Mouse (Mus musculus): ENCODE data around the gene Ppp3ca. TPM values are rescaled to one million over a fixed set of nuclear protein-coding genes. Genes with fewer than 3 reads are reported as not detected.

The Ppp3ca gene
- polyA plus RNA-seq, 1 experiment from 2014 or later: 67.2 TPM

GRCm38 (mm10) chr3:136960314-136960713 is 290.4 kb downstream of the Ppp3ca start:
- WGBS: 85% methylated on average over 3 of the region's 3 CpGs
- no peaks in the 10 kb centered on the region for H3K36me3 ChIP-seq (ENCODE audit: control insufficient read depth, insufficient read depth, low read length)
- no peak for ATAC-seq (ENCODE audit: insufficient number of reproducible peaks, insufficient read depth, low FRiP score, low read depth)
- no peak overlapping the region for H3K9ac ChIP-seq (ENCODE audit: low read length)
- H3K4me1 ChIP-seq (ENCODE audit: control insufficient read depth in 2 of 2, insufficient read depth in 2 of 2, low read length in 2 of 2): no peaks in the 10 kb centered on the region
- no peaks in the 10 kb centered on the region for H3K9me3 ChIP-seq (ENCODE audit: control insufficient read depth, low read length)
- H3K27me3 ChIP-seq (ENCODE audit: control insufficient read depth, insufficient read depth, low read length): no peaks in the 10 kb centered on the region
- H3K27ac ChIP-seq (replicated peaks in 1 of 2; ENCODE audit: control insufficient read depth in 1 of 2, insufficient read depth in 1 of 2, low read depth in 2 of 2, low read length in 2 of 2): no peak overlapping the region
- no peak overlapping the region for H3K4me3 ChIP-seq (ENCODE audit: control insufficient read depth in 1 of 2, insufficient read depth in 1 of 2, low read depth in 1 of 2, low read length in 2 of 2)
- no peak overlapping the region for H3K4me2 ChIP-seq (ENCODE audit: low read length)

- H3K4me3 ChIP-seq (ENCODE audit: control insufficient read depth in 1 of 2, insufficient read depth in 1 of 2, low read depth in 1 of 2, low read length in 2 of 2): no peak overlapping the region
- H3K4me2 ChIP-seq (ENCODE audit: low read length): no peak overlapping the region
- no peaks in the 10 kb centered on the region for H3K27me3 ChIP-seq (ENCODE audit: control insufficient read depth, insufficient read depth, low read length)
- H3K9ac ChIP-seq (ENCODE audit: low read length): no peak overlapping the region
- H3K27ac ChIP-seq (replicated peaks in 1 of 2; ENCODE audit: control insufficient read depth in 1 of 2, insufficient read depth in 1 of 2, low read depth in 2 of 2, low read length in 2 of 2): no peak overlapping the region
- WGBS: 79% methylated on average over 5 of the region's 5 CpGs
- no peaks in the 10 kb centered on the region for H3K9me3 ChIP-seq (ENCODE audit: control insufficient read depth, low read length)
- no peaks in the 10 kb centered on the region for H3K4me1 ChIP-seq (ENCODE audit: control insufficient read depth in 2 of 2, insufficient read depth in 2 of 2, low read length in 2 of 2)
- H3K36me3 ChIP-seq (ENCODE audit: control insufficient read depth, insufficient read depth, low read length): no peaks in the 10 kb centered on the region
- ATAC-seq (ENCODE audit: insufficient number of reproducible peaks, insufficient read depth, low FRiP score, low read depth): no peak
These were observed 296.9 kb downstream of the Ppp3ca start for GRCm38 (mm10) chr3:136966786-136967185.

- 81% methylated on average over 2 of the region's 2 CpGs for WGBS
- no peak overlapping the region for H3K27ac ChIP-seq (replicated peaks in 1 of 2; ENCODE audit: control insufficient read depth in 1 of 2, insufficient read depth in 1 of 2, low read depth in 2 of 2, low read length in 2 of 2)
- H3K4me1 ChIP-seq (ENCODE audit: control insufficient read depth in 2 of 2, insufficient read depth in 2 of 2, low read length in 2 of 2): no peaks in the 10 kb centered on the region
- H3K27me3 ChIP-seq (ENCODE audit: control insufficient read depth, insufficient read depth, low read length): no peaks in the 10 kb centered on the region
- H3K9me3 ChIP-seq (ENCODE audit: control insufficient read depth, low read length): no peaks in the 10 kb centered on the region
- ATAC-seq (ENCODE audit: insufficient number of reproducible peaks, insufficient read depth, low FRiP score, low read depth): no peak
- H3K36me3 ChIP-seq (ENCODE audit: control insufficient read depth, insufficient read depth, low read length): no peaks in the 10 kb centered on the region
- no peak overlapping the region for H3K4me2 ChIP-seq (ENCODE audit: low read length)
- no peak overlapping the region for H3K9ac ChIP-seq (ENCODE audit: low read length)
- no peak overlapping the region for H3K4me3 ChIP-seq (ENCODE audit: control insufficient read depth in 1 of 2, insufficient read depth in 1 of 2, low read depth in 1 of 2, low read length in 2 of 2)
These were observed 297.6 kb downstream of the Ppp3ca start for GRCm38 (mm10) chr3:136967510-136967909.

GRCm38 (mm10) chr3:136969796-136970195 is 299.9 kb downstream of the Ppp3ca start:
- Histone ChIP-seq H3K4me2 (ENCODE audit: low read length) (no peak overlapping the region), H3K36me3 (ENCODE audit: control insufficient read depth, insufficient read depth, low read length) (no peaks in the 10 kb centered on the region), H3K4me3 (ENCODE audit: control insufficient read depth in 1 of 2, insufficient read depth in 1 of 2, low read depth in 1 of 2, low read length in 2 of 2) (no peak overlapping the region), H3K27ac (replicated peaks in 1 of 2; ENCODE audit: control insufficient read depth in 1 of 2, insufficient read depth in 1 of 2, low read depth in 2 of 2, low read length in 2 of 2) (no peak overlapping the region), H3K9ac (ENCODE audit: low read length) (no peak overlapping the region), H3K4me1 (ENCODE audit: control insufficient read depth in 2 of 2, insufficient read depth in 2 of 2, low read length in 2 of 2) (no peaks in the 10 kb centered on the region), H3K9me3 (ENCODE audit: control insufficient read depth, low read length) (no peaks in the 10 kb centered on the region), H3K27me3 (ENCODE audit: control insufficient read depth, insufficient read depth, low read length) (no peaks in the 10 kb centered on the region)
- ATAC-seq (ENCODE audit: insufficient number of reproducible peaks, insufficient read depth, low FRiP score, low read depth): no peak
- 55% methylated on average over 4 of the region's 4 CpGs for WGBS

- no peaks in the 10 kb centered on the region for H3K9me3 ChIP-seq (ENCODE audit: control insufficient read depth, low read length)
- no peaks in the 10 kb centered on the region for H3K4me1 ChIP-seq (ENCODE audit: control insufficient read depth in 2 of 2, insufficient read depth in 2 of 2, low read length in 2 of 2)
- H3K4me2 ChIP-seq (ENCODE audit: low read length): no peak overlapping the region
- no peaks in the 10 kb centered on the region for H3K27me3 ChIP-seq (ENCODE audit: control insufficient read depth, insufficient read depth, low read length)
- H3K36me3 ChIP-seq (ENCODE audit: control insufficient read depth, insufficient read depth, low read length): no peaks in the 10 kb centered on the region
- no peak for ATAC-seq (ENCODE audit: insufficient number of reproducible peaks, insufficient read depth, low FRiP score, low read depth)
- no peak overlapping the region for H3K9ac ChIP-seq (ENCODE audit: low read length)
- no peak overlapping the region for H3K27ac ChIP-seq (replicated peaks in 1 of 2; ENCODE audit: control insufficient read depth in 1 of 2, insufficient read depth in 1 of 2, low read depth in 2 of 2, low read length in 2 of 2)
- WGBS: 56% methylated on average over 1 of the region's 1 CpGs
- H3K4me3 ChIP-seq (ENCODE audit: control insufficient read depth in 1 of 2, insufficient read depth in 1 of 2, low read depth in 1 of 2, low read length in 2 of 2): no peak overlapping the region
These were observed 307.9 kb downstream of the Ppp3ca start for GRCm38 (mm10) chr3:136977859-136978258.

GRCm38 (mm10) chr3:136980915-136981588 is 311.1 kb downstream of the Ppp3ca start:
- H3K4me3 ChIP-seq (ENCODE audit: control insufficient read depth in 1 of 2, insufficient read depth in 1 of 2, low read depth in 1 of 2, low read length in 2 of 2): no peak overlapping the region
- WGBS: 84% methylated on average over 5 of the region's 5 CpGs
- H3K9ac ChIP-seq (ENCODE audit: low read length): no peak overlapping the region
- no peaks in the 10 kb centered on the region for H3K9me3 ChIP-seq (ENCODE audit: control insufficient read depth, low read length)
- H3K27me3 ChIP-seq (ENCODE audit: control insufficient read depth, insufficient read depth, low read length): no peaks in the 10 kb centered on the region
- H3K27ac ChIP-seq (replicated peaks in 1 of 2; ENCODE audit: control insufficient read depth in 1 of 2, insufficient read depth in 1 of 2, low read depth in 2 of 2, low read length in 2 of 2): no peak overlapping the region
- ATAC-seq (ENCODE audit: insufficient number of reproducible peaks, insufficient read depth, low FRiP score, low read depth): no peak
- no peaks in the 10 kb centered on the region for H3K4me1 ChIP-seq (ENCODE audit: control insufficient read depth in 2 of 2, insufficient read depth in 2 of 2, low read length in 2 of 2)
- H3K36me3 ChIP-seq (ENCODE audit: control insufficient read depth, insufficient read depth, low read length): no peaks in the 10 kb centered on the region
- H3K4me2 ChIP-seq (ENCODE audit: low read length): no peak overlapping the region

- Histone ChIP-seq H3K9me3 (ENCODE audit: control insufficient read depth, low read length) (no peaks in the 10 kb centered on the region), H3K4me2 (ENCODE audit: low read length) (no peak overlapping the region), H3K4me1 (ENCODE audit: control insufficient read depth in 2 of 2, insufficient read depth in 2 of 2, low read length in 2 of 2) (no peaks in the 10 kb centered on the region), H3K4me3 (ENCODE audit: control insufficient read depth in 1 of 2, insufficient read depth in 1 of 2, low read depth in 1 of 2, low read length in 2 of 2) (no peak overlapping the region), H3K9ac (ENCODE audit: low read length) (no peak overlapping the region), H3K36me3 (ENCODE audit: control insufficient read depth, insufficient read depth, low read length) (no peaks in the 10 kb centered on the region), H3K27ac (replicated peaks in 1 of 2; ENCODE audit: control insufficient read depth in 1 of 2, insufficient read depth in 1 of 2, low read depth in 2 of 2, low read length in 2 of 2) (no peak overlapping the region), H3K27me3 (ENCODE audit: control insufficient read depth, insufficient read depth, low read length) (no peaks in the 10 kb centered on the region)
- WGBS: 86% methylated on average over 4 of the region's 4 CpGs
- ATAC-seq (ENCODE audit: insufficient number of reproducible peaks, insufficient read depth, low FRiP score, low read depth): no peak
These were observed 311.6 kb downstream of the Ppp3ca start for GRCm38 (mm10) chr3:136981589-136981924.

GRCm38 (mm10) chr3:136982021-136982420 is 312.1 kb downstream of the Ppp3ca start:
- H3K27me3 ChIP-seq (ENCODE audit: control insufficient read depth, insufficient read depth, low read length): no peaks in the 10 kb centered on the region
- WGBS: 80% methylated on average over 11 of the region's 11 CpGs

More at GRCm38 (mm10) chr3:136982021-136982420, 312.1 kb downstream of the Ppp3ca start:
- Histone ChIP-seq H3K9me3 (ENCODE audit: control insufficient read depth, low read length) (no peaks in the 10 kb centered on the region), H3K4me3 (ENCODE audit: control insufficient read depth in 1 of 2, insufficient read depth in 1 of 2, low read depth in 1 of 2, low read length in 2 of 2) (no peak overlapping the region), H3K4me1 (ENCODE audit: control insufficient read depth in 2 of 2, insufficient read depth in 2 of 2, low read length in 2 of 2) (no peaks in the 10 kb centered on the region), H3K9ac (ENCODE audit: low read length) (no peak overlapping the region), H3K36me3 (ENCODE audit: control insufficient read depth, insufficient read depth, low read length) (no peaks in the 10 kb centered on the region), H3K4me2 (ENCODE audit: low read length) (no peak overlapping the region), H3K27ac (replicated peaks in 1 of 2; ENCODE audit: control insufficient read depth in 1 of 2, insufficient read depth in 1 of 2, low read depth in 2 of 2, low read length in 2 of 2) (no peak overlapping the region)
- ATAC-seq (ENCODE audit: insufficient number of reproducible peaks, insufficient read depth, low FRiP score, low read depth): no peak

All from heart, embryonic 14.5 days (tissue).